Mouse (Mus musculus): ENCODE results near the gene Usp2. TPM values are rescaled to one million over a fixed set of nuclear protein-coding genes. Genes with fewer than 3 reads are reported as not detected.

Gene Usp2
- polyA plus RNA-seq (2012; ENCODE audit: insufficient read depth, insufficient read length, missing spikeins): 3.2 and 4.3 TPM in 2 replicates

DNA sequence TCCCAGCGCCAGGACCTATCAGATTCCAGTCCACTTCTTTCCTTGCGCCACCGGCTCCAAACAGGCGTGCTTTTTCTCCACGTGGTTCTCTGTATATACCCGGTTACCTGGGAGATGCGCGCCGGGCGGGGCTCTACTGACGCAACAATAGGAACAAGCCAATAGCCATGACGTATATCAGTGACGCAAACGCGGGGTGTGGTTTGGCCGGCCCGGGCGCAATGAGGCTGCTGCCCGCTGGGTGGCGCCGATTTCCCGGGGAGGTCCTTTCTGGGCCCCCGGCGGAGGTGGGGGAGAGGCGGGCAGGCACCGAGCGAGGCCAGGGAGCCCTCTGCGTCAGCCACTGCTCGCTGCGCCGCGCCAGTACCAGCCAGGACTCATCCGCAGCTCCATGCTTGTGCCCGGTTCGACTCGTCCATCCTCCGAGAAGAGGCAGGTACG is at the start of gene Usp2:
TSS of gene Usp2 (plus strand) at position 237 of the 441 bp plus-strand sequence.
- TF ChIP-seq CTCF (IDR thresholded peaks at IDR 0.05; ENCODE audit: low read depth, low read length) (peak; percentile 34; the same call in 1 of the 2 replicates), POLR2A (IDR thresholded peaks at IDR 0.05; ENCODE audit: borderline replicate concordance, low read depth, low read length) (no peak)
- Histone ChIP-seq H3K4me3 (ENCODE audit: insufficient read depth, low read length) (peak within 1 kb of the TSS; percentile 62), H3K27ac (ENCODE audit: insufficient read depth, low read depth, low read length) (no peak within 1 kb of the TSS), H3K4me1 (ENCODE audit: control insufficient read depth, insufficient read depth, low read length) (peaks cover 4% of the 10 kb centered on the region; the same call in 1 of the 2 replicates)

DNA sequence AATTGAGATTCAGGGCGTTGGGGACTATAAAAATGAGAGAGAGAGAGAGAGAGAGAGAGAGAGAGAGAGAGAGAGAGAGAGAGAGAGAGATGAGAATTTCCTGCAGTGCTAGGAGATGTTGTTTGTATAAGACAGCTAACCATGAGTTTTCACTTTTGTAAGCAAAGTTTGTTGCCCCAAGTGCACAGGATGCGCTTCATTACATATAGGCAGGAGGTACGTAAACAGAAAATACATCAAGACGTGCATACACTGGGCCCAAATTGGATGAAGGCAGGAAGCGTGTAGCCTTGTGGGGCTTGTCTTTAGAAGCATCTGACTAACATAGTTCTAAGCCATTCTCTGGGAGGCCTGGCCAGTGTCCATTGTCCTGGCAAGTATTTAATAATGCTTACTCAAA is 49.0 kb upstream of the Usp2 start:
- Histone ChIP-seq H3K4me3 (ENCODE audit: insufficient read depth, low read length) (no peak overlapping the region), H3K27ac (ENCODE audit: insufficient read depth, low read depth, low read length) (no peak overlapping the region), H3K4me1 (ENCODE audit: control insufficient read depth, insufficient read depth, low read length) (no peaks in the 10 kb centered on the region)
- TF ChIP-seq CTCF (IDR thresholded peaks at IDR 0.05; ENCODE audit: low read depth, low read length) (no peak), POLR2A (IDR thresholded peaks at IDR 0.05; ENCODE audit: borderline replicate concordance, low read depth, low read length) (no peak)

DNA sequence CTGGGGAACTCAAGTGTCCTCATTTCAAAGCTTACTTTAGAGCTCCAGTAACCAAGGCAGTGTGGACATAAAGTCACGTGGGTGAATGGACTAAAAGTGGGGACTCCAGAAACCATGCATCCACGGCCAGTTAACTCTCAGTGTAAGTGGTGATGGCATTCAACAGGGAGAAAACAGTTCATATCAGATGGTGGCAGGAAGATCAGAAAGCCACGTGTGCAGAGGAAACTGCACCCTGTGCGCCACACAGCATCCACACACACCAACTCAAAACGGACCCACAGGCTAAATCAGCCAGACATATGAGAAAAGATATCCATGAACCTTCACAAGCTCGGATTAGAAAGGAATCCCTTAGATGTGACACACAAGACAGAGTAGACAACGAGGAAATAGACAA is 46.8 kb upstream of the Usp2 start:
- Histone ChIP-seq H3K27ac (ENCODE audit: insufficient read depth, low read depth, low read length) (no peak overlapping the region), H3K4me3 (ENCODE audit: insufficient read depth, low read length) (no peak overlapping the region), H3K4me1 (ENCODE audit: control insufficient read depth, insufficient read depth, low read length) (no peaks in the 10 kb centered on the region)
- no peak for TF ChIP-seq CTCF (IDR thresholded peaks at IDR 0.05; ENCODE audit: low read depth, low read length)
- no peak for TF ChIP-seq POLR2A (IDR thresholded peaks at IDR 0.05; ENCODE audit: borderline replicate concordance, low read depth, low read length)

DNA sequence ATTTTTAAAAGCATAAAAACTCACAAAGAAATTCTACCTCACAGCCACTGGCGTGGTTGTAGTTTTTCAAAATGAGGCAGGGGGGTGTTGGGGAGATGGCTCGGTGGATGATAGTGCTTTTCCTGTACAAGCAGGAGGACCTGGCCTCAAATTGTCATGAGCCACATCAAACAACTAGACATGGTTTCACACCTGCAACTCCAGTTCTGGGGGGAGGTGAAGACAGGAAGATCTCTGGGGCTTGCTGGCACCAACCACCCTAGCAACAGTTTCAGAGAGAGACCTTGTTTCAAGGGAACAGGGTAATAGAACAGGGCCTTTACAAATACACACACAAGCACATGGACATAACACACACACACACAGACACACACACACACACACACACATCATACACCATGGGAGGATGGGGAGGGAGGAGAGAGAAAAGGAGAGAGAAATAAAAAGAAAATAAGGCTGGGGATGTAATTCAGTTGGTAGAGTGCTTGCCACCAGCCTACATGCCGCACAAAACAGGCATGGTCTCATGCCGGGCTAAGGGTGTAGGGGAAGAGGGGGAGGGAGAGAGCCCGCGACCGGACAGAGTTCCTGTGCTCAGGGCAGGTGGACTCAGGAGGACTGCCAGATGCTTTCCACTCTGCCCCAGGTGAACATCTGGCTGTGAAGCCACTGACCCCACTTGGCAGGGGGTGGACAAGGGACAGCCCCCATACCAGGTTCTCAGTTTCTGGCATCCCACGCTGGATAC is 44.5 kb upstream of the Usp2 start:
- Histone ChIP-seq H3K4me3 (ENCODE audit: insufficient read depth, low read length) (no peak overlapping the region), H3K27ac (ENCODE audit: insufficient read depth, low read depth, low read length) (no peak overlapping the region), H3K4me1 (ENCODE audit: control insufficient read depth, insufficient read depth, low read length) (no peaks in the 10 kb centered on the region)
- TF ChIP-seq CTCF (IDR thresholded peaks at IDR 0.05; ENCODE audit: low read depth, low read length) (no peak), POLR2A (IDR thresholded peaks at IDR 0.05; ENCODE audit: borderline replicate concordance, low read depth, low read length) (no peak)

DNA sequence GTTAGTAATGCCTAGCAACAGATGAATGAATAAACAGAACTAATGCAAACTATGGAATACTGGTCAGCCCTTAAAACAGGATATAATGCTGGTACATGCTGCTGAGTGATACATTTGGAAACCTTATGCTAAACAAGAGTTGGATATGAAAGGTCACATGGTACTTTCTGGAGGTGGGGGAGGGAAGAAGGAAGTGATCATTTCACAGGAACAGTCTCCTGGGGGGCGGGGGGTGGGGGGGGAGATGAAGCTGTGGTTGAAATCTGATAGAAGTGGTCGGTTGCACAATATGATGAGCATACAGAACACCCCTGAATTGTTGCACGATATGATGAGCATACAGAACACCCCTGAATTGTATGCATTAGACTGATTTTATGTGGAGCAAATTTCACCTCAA is 42.7 kb upstream of the Usp2 start:
- no peaks in the 10 kb centered on the region for H3K4me1 ChIP-seq (ENCODE audit: control insufficient read depth, insufficient read depth, low read length)
- H3K4me3 ChIP-seq (ENCODE audit: insufficient read depth, low read length): no peak overlapping the region
- H3K27ac ChIP-seq (ENCODE audit: insufficient read depth, low read depth, low read length): no peak overlapping the region
- no peak for TF ChIP-seq POLR2A (IDR thresholded peaks at IDR 0.05; ENCODE audit: borderline replicate concordance, low read depth, low read length)
- no peak for TF ChIP-seq CTCF (IDR thresholded peaks at IDR 0.05; ENCODE audit: low read depth, low read length)

DNA sequence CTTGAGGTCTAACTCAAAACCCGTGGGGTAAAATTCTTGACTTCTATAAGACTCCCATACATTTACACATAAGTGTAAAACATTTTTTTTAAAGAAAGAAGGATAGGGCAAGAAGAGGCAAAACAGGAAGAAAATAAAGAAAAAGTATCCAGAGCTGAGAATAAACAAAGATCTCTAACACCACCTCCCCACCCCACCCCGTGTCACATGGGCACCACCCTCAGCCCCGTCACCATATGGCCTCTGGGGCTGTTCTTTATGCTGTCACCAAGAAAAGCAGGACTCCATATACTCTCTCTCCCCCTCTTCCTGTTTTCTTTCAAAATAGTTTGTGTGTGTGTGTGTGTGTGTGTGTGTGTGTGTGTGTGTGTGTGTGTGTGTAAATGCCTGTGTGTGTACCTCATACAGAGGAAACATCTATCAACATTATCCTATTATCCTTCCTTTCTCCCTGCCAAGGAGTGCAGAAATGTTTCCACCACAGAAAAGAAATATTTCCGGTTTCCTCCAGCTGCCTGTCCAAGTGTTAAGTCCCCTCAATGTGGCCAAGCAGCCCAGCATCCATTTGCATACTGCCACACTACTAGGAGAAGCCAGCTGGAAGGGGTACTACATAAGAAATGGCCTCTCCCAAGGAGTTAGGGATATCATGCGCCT is 37.1 kb upstream of the Usp2 start:
- Histone ChIP-seq H3K4me3 (ENCODE audit: insufficient read depth, low read length) (no peak overlapping the region), H3K4me1 (ENCODE audit: control insufficient read depth, insufficient read depth, low read length) (no peaks in the 10 kb centered on the region), H3K27ac (ENCODE audit: insufficient read depth, low read depth, low read length) (no peak overlapping the region)
- no peak for TF ChIP-seq CTCF (IDR thresholded peaks at IDR 0.05; ENCODE audit: low read depth, low read length)
- no peak for TF ChIP-seq POLR2A (IDR thresholded peaks at IDR 0.05; ENCODE audit: borderline replicate concordance, low read depth, low read length)

DNA sequence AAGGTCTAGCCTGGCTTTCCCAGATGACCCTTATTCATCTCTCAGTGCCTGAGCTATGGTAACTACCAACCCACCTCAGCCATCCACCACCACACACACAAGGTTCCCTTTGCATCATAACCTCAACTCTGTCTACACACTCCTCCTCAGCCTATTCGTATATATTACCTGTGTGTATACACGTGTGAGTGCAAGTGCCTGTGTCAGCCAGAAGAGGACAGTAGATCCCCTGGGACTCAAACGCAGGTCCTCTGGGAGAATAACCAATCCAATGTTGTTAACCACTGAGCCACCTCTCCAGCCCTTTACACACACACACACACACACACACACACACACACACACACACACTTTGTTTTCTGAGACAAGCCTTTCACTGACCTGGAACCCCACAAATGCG is 36.2 kb upstream of the Usp2 start:
- TF ChIP-seq CTCF (IDR thresholded peaks at IDR 0.05; ENCODE audit: low read depth, low read length) (no peak), POLR2A (IDR thresholded peaks at IDR 0.05; ENCODE audit: borderline replicate concordance, low read depth, low read length) (no peak)
- Histone ChIP-seq H3K27ac (ENCODE audit: insufficient read depth, low read depth, low read length) (no peak overlapping the region), H3K4me1 (ENCODE audit: control insufficient read depth, insufficient read depth, low read length) (no peaks in the 10 kb centered on the region), H3K4me3 (ENCODE audit: insufficient read depth, low read length) (no peak overlapping the region)

DNA sequence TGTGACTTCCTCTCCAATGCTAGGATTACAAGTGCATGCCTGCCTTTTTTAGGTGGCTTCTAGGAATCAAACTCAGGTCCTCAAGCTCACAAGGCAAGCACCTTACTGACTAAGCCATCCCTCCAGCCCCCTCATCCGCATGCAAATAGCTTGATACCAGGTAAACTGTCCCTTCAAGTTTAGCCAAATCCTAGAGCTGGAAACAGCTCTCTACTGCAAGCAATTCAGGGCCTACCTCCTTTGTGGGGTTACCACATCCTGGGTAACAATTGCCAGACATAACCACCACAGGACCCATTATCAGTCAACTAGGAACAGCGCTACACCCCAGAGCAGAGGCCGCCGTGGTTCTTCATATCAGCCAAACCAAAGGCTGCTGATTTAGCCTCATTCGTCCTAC is 35.7 kb upstream of the Usp2 start:
- no peak overlapping the region for H3K4me3 ChIP-seq (ENCODE audit: insufficient read depth, low read length)

DNA sequence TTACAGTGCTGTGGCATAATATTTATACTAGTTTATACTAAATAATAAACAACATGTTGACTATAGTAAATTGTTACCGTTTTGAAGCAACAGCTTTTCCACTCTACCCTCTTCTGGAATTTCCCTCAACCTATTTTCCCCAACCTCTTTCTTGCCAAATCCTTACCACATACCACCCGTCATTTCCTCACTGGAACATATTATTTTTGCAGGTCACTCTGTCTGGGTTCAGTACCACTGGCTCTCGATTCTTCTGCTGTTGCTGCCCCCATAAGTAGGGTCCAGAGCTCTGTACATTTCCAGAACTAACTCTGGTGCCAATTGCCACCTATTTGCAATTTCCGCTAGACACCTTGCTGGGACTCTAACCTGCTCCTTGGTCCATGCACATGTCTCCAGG is 34.9 kb upstream of the Usp2 start:
- no peak for TF ChIP-seq POLR2A (IDR thresholded peaks at IDR 0.05; ENCODE audit: borderline replicate concordance, low read depth, low read length)
- no peak for TF ChIP-seq CTCF (IDR thresholded peaks at IDR 0.05; ENCODE audit: low read depth, low read length)
- H3K4me3 ChIP-seq (ENCODE audit: insufficient read depth, low read length): no peak overlapping the region
- H3K4me1 ChIP-seq (ENCODE audit: control insufficient read depth, insufficient read depth, low read length): no peaks in the 10 kb centered on the region
- H3K27ac ChIP-seq (ENCODE audit: insufficient read depth, low read depth, low read length): no peak overlapping the region

More for the DNA sequence above, 35.7 kb upstream of the Usp2 start:
- Histone ChIP-seq H3K4me1 (ENCODE audit: control insufficient read depth, insufficient read depth, low read length) (no peaks in the 10 kb centered on the region), H3K27ac (ENCODE audit: insufficient read depth, low read depth, low read length) (no peak overlapping the region)
- TF ChIP-seq POLR2A (IDR thresholded peaks at IDR 0.05; ENCODE audit: borderline replicate concordance, low read depth, low read length) (no peak), CTCF (IDR thresholded peaks at IDR 0.05; ENCODE audit: low read depth, low read length) (no peak)

DNA sequence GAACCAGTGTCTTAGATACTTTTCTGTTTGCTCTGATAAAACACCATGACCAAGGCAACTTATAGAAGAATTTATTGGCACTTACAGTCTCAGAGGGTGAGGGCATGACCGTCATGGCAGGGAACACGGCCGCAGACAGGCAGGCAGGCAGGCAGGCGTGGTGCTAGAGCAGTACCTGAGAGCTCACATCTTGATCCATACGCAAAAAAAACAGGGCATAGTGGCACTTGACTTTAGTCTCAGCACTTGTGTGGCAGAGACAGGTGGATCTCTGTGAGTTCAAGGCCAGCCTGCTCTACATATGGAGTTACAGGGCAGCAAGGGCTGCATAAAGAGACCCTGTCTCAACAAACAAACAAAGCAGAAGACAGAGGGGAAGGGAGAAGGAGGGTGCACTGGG is 33.5 kb upstream of the Usp2 start:
- no peak overlapping the region for H3K4me3 ChIP-seq (ENCODE audit: insufficient read depth, low read length)
- no peaks in the 10 kb centered on the region for H3K4me1 ChIP-seq (ENCODE audit: control insufficient read depth, insufficient read depth, low read length)
- H3K27ac ChIP-seq (ENCODE audit: insufficient read depth, low read depth, low read length): no peak overlapping the region
- TF ChIP-seq POLR2A (IDR thresholded peaks at IDR 0.05; ENCODE audit: borderline replicate concordance, low read depth, low read length) (no peak), CTCF (IDR thresholded peaks at IDR 0.05; ENCODE audit: low read depth, low read length) (no peak)
